Mouse (Mus musculus): ENCODE results near the gene Gtf2f1. TPM values are rescaled to one million over a fixed set of nuclear protein-coding genes. Genes with fewer than 3 reads are reported as not detected.

The Gtf2f1 gene
- polyA plus RNA-seq, 1 experiment from 2014 or later, result 77.6 TPM

DNA sequence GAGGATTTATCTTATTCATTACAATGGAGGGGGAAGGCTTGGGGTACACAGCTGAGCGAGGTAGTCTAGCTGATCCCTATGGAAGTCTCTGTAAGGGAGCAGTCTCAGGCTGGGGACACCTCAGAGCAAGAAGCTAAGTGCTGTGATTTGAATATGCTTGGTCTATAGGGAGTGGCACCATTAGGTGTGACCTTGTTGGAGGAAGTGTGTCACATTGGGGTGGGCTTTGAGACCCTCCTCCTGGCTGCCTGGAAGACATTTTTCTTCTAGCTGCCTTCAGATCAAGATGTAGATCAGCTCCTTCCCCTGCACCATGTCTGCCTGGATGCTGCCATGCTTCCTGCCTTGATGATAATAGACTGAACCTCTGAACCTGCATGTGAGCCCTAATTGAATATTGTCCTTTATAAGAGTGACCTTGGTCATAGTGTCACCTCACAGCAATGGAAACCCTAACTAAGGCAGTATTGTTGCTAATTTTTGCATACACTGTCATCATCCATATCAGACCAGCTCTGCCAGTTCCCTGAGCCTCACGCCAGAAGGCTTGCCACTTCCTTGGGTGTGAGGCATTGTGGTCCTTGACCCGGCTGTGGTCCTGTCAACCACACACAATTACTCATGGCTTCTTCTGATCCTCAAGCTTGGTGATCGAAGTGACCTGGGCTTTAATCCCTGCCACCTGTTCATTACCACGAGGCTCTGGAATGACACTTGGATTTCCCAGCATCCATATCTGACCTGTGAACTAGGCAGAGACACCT lies 48.3 kb downstream of the Gtf2f1 start:
- H3K36me3 ChIP-seq (ENCODE audit: poor library complexity, severe bottlenecking), result no peaks in the 10 kb centered on the region
- no peaks in the 10 kb centered on the region for H3K27me3 ChIP-seq
- H3K9ac ChIP-seq, result no peak overlapping the region
- H3K4me2 ChIP-seq, result no peak overlapping the region
- no peaks in the 10 kb centered on the region for H3K9me3 ChIP-seq (replicated peaks)
- H3K4me1 ChIP-seq, result no peaks in the 10 kb centered on the region
- H3K27ac ChIP-seq, result no peak overlapping the region
- H3K4me3 ChIP-seq, result no peak overlapping the region
- ATAC-seq, result no peak
- WGBS, result 81% methylated on average over 5 of the region's 5 CpGs

DNA sequence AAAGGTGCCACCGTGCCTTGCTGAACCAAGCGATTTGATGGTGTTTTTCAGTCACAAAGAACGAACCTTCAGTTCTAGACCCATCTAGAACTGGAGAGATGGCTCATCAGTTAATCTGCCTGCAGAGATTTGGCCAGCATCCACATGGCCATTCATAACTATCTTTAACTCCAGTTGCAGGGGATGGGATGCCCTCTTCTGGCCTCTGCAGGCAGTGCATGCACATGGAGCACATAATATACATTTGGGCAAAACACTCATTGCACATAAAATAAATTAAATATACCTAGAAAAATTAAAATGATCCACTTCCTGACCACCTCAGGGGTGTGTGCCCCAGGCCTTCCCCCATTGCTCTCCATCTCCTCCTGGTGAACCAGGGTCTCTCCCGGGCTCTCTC lies 49.2 kb downstream of the Gtf2f1 start:
- H3K36me3 ChIP-seq (ENCODE audit: poor library complexity, severe bottlenecking), result no peaks in the 10 kb centered on the region
- no peak overlapping the region for H3K4me3 ChIP-seq
- no peaks in the 10 kb centered on the region for H3K4me1 ChIP-seq
- H3K9ac ChIP-seq, result no peak overlapping the region
- no peak overlapping the region for H3K4me2 ChIP-seq
- H3K27ac ChIP-seq, result no peak overlapping the region
- 93% methylated on average over 4 of the region's 4 CpGs for WGBS
- ATAC-seq, result no peak
- no peaks in the 10 kb centered on the region for H3K9me3 ChIP-seq (replicated peaks)
- no peaks in the 10 kb centered on the region for H3K27me3 ChIP-seq

DNA sequence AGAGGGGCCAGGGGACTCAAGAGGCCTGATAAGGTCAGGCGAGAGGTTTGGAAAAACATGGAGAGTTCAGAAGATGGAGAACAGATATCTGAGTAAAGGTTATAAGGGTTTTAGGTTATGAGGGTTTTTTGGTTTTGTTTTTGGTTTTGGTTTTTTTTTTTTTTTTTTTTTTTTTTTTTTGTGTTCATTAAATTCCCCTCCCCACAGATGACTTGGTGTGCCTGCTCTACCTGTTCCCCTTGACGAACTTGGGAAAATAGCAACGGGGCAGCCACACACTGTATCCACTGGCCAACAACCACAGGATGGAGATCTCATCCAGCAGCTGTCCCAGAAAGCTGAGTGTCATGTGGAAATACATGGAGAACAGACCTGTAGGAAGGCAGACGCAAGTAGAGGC lies 52.4 kb downstream of the Gtf2f1 start:
- no peaks in the 10 kb centered on the region; the same call in 1 of the 2 replicates for H3K27me3 ChIP-seq
- no peaks in the 10 kb centered on the region for H3K4me1 ChIP-seq
- 85% methylated on average over 4 of the region's 4 CpGs for WGBS
- H3K27ac ChIP-seq, result no peak overlapping the region
- no peak overlapping the region for H3K4me3 ChIP-seq
- no peaks in the 10 kb centered on the region for H3K36me3 ChIP-seq (ENCODE audit: poor library complexity, severe bottlenecking)
- no peak for ATAC-seq
- no peak overlapping the region for H3K9ac ChIP-seq
- H3K4me2 ChIP-seq, result no peak overlapping the region
- H3K9me3 ChIP-seq (replicated peaks), result no peaks in the 10 kb centered on the region

DNA sequence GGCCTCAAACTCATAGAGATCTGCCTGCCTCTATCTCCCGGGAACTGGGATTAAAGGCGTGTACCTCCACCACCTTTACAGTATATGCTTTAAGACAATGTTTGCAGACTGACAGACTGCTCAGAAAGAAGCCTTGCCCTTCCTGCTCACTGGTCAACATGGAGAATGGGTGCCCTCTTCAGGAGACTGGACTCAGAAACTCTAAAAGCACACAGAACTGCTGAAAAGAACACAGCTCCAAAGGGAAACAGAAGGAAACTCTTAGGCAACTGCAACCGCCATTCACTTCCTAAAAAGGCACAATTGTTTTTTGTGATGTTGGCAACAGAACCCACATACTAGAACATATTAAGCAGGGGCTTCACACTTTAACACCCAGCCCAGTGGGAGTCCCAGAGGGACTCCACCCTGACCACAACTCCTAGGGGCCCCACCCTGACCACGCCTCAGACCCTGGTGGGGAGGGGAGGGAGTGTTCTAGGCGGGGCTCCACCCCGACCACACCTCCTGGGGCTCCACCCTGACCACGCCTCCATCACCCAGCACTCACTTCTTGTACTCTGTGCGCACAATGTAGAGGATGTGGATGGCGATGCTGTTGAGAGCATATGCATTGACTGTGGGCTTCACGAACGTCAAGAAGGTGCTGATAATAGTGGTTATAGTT lies 53.2 kb downstream of the Gtf2f1 start:
- H3K36me3 ChIP-seq (ENCODE audit: poor library complexity, severe bottlenecking), result no peaks in the 10 kb centered on the region
- no peak overlapping the region for H3K4me2 ChIP-seq
- H3K4me1 ChIP-seq, result no peaks in the 10 kb centered on the region
- no peak for ATAC-seq
- no peak overlapping the region for H3K9ac ChIP-seq
- no peak overlapping the region for H3K27ac ChIP-seq
- no peaks in the 10 kb centered on the region for H3K9me3 ChIP-seq (replicated peaks)
- H3K27me3 ChIP-seq, result no peaks in the 10 kb centered on the region; the same call in 1 of the 2 replicates
- WGBS, result 36% methylated on average over 11 of the region's 11 CpGs
- no peak overlapping the region for H3K4me3 ChIP-seq

DNA sequence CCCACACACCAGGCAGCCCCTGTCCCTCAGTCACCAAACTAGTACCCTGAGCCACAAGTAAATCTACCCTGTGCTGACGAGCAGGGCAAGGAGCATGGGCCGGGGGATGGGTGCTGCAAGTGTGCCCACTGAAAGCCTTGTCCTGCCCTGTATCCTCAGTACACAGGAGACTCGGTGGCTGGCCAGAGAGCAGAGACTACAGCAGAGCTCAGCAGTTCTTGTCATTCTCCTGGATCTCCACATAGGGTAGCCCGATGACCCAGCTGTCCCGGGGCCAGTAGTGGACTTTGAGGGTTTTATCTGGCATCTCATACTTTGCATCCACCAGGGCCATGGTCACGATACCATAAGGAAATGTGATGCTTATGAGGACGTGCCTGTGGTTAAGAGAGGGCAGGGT lies 56.2 kb downstream of the Gtf2f1 start:
- no peaks in the 10 kb centered on the region for H3K9me3 ChIP-seq (replicated peaks)
- no peak overlapping the region for H3K4me3 ChIP-seq
- WGBS, result 85% methylated on average over 7 of the region's 7 CpGs
- H3K36me3 ChIP-seq (ENCODE audit: poor library complexity, severe bottlenecking), result no peaks in the 10 kb centered on the region
- H3K9ac ChIP-seq, result no peak overlapping the region
- no peak overlapping the region for H3K27ac ChIP-seq
- no peaks in the 10 kb centered on the region for H3K4me1 ChIP-seq
- H3K4me2 ChIP-seq, result no peak overlapping the region
- ATAC-seq, result no peak
- no peaks in the 10 kb centered on the region; the same call in none of the 2 replicates for H3K27me3 ChIP-seq

Other genes starting within 250 kb of the Gtf2f1 start
- gene Dus3l, start 246.5 kb downstream of the Gtf2f1 start, polyA plus RNA-seq (2015; fragmentation: Nextera tagmentation; extraction: Ambion mirVana), result 50.0 and 56.9 TPM in 2 replicates
- 1.2 and 1.3 TPM in 2 replicates for gene Prr22, start 241.0 kb downstream of the Gtf2f1 start, polyA plus RNA-seq (2015; fragmentation: Nextera tagmentation; extraction: Ambion mirVana)
- 5.8 and 6.9 TPM in 2 replicates for gene Rfx2, start 180.3 kb downstream of the Gtf2f1 start, polyA plus RNA-seq (2015; fragmentation: Nextera tagmentation; extraction: Ambion mirVana)
- gene Acsbg2, start 136.8 kb downstream of the Gtf2f1 start, polyA plus RNA-seq (2015; fragmentation: Nextera tagmentation; extraction: Ambion mirVana), result not detected in 2 replicates
- gene 1700061G19Rik, start 135.8 kb downstream of the Gtf2f1 start, polyA plus RNA-seq (2015; fragmentation: Nextera tagmentation; extraction: Ambion mirVana), result 0.33 and 0.45 TPM in 2 replicates
- 69.5 and 70.1 TPM in 2 replicates for gene Mllt1, start 75.9 kb downstream of the Gtf2f1 start, polyA plus RNA-seq (2015; fragmentation: Nextera tagmentation; extraction: Ambion mirVana)
- not detected in 2 replicates for gene Acer1, start 29.2 kb downstream of the Gtf2f1 start, polyA plus RNA-seq (2015; fragmentation: Nextera tagmentation; extraction: Ambion mirVana)
- 171 and 183 TPM in 2 replicates for gene Clpp, start 21.0 kb downstream of the Gtf2f1 start, polyA plus RNA-seq (2015; fragmentation: Nextera tagmentation; extraction: Ambion mirVana)
- gene Alkbh7, start 13.9 kb downstream of the Gtf2f1 start, polyA plus RNA-seq (2015; fragmentation: Nextera tagmentation; extraction: Ambion mirVana), result 41.0 and 41.2 TPM in 2 replicates
- gene Pspn, start 11.3 kb downstream of the Gtf2f1 start, polyA plus RNA-seq (2015; fragmentation: Nextera tagmentation; extraction: Ambion mirVana), result 0.43 TPM in 1 of 2 replicates, not detected in the other
- gene Gm17949, start 181 bp upstream of the Gtf2f1 start, polyA plus RNA-seq (2015; fragmentation: Nextera tagmentation; extraction: Ambion mirVana), result 0.52 and 0.54 TPM in 2 replicates
- 36.4 and 39.1 TPM in 2 replicates for gene Khsrp, start 20.2 kb upstream of the Gtf2f1 start, polyA plus RNA-seq (2015; fragmentation: Nextera tagmentation; extraction: Ambion mirVana)
- not detected in 2 replicates for gene Slc25a41, start 30.4 kb upstream of the Gtf2f1 start, polyA plus RNA-seq (2015; fragmentation: Nextera tagmentation; extraction: Ambion mirVana)
- gene Crb3, start 47.8 kb upstream of the Gtf2f1 start, polyA plus RNA-seq (2015; fragmentation: Nextera tagmentation; extraction: Ambion mirVana), result 0.68 and 2.1 TPM in 2 replicates
- 18.8 and 21.6 TPM in 2 replicates for gene Slc25a23, start 48.6 kb upstream of the Gtf2f1 start, polyA plus RNA-seq (2015; fragmentation: Nextera tagmentation; extraction: Ambion mirVana)
- 4.7 and 4.8 TPM in 2 replicates for gene Dennd1c, start 67.2 kb upstream of the Gtf2f1 start, polyA plus RNA-seq (2015; fragmentation: Nextera tagmentation; extraction: Ambion mirVana)
- gene Tubb4a, start 76.5 kb upstream of the Gtf2f1 start, polyA plus RNA-seq (2015; fragmentation: Nextera tagmentation; extraction: Ambion mirVana), result 148 and 161 TPM in 2 replicates
- 9.2 and 9.7 TPM in 2 replicates for gene Tnfsf9, start 94.0 kb upstream of the Gtf2f1 start, polyA plus RNA-seq (2015; fragmentation: Nextera tagmentation; extraction: Ambion mirVana)
- not detected in 2 replicates for gene Cd70, start 138.5 kb upstream of the Gtf2f1 start, polyA plus RNA-seq (2015; fragmentation: Nextera tagmentation; extraction: Ambion mirVana)
- gene Tnfsf14, start 182.9 kb upstream of the Gtf2f1 start, polyA plus RNA-seq (2015; fragmentation: Nextera tagmentation; extraction: Ambion mirVana), result not detected in 2 replicates
- 0.18 and 0.53 TPM in 2 replicates for gene C3, start 216.8 kb upstream of the Gtf2f1 start, polyA plus RNA-seq (2015; fragmentation: Nextera tagmentation; extraction: Ambion mirVana)
- gene Gpr108, start 237.2 kb upstream of the Gtf2f1 start, polyA plus RNA-seq (2015; fragmentation: Nextera tagmentation; extraction: Ambion mirVana), result 17.8 and 20.7 TPM in 2 replicates
- 18.7 and 21.7 TPM in 2 replicates for gene Trip10, start 238.2 kb upstream of the Gtf2f1 start, polyA plus RNA-seq (2015; fragmentation: Nextera tagmentation; extraction: Ambion mirVana)

Measured in forebrain, embryonic 13.5 days (tissue).